Mouse (Mus musculus): ENCODE results near the gene Mier3. TPM values are rescaled to one million over a fixed set of nuclear protein-coding genes. Genes with fewer than 3 reads are reported as not detected.
"Not testable (repeated sequence)": the region's sequence is repeated elsewhere in the genome, so short reads cannot be mapped to it uniquely, and the experiment has no call there.

The Mier3 gene
- polyA plus RNA-seq, 1 experiment from 2014 or later, result 19.5 TPM

DNA sequence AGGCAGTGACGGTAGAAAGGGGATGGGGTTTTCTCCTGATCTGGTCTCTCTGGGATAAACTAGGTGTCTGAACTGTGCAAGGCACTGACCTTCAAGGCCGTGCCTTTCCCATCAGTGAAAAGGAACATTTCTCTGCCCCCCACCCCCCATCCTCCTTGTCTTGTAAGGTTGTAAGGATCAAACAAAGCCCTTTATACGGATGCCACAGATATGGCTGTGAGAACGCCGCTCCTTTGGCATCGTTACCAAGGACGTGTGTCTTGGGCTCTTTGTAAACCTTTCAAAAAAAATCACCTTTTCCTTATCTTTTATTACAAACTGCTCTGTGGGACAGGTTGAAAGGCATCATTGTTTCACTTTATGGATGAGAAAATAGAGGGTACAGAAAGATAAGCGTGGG is 21.3 kb upstream of the Mier3 start:
- no peak for ATAC-seq (ENCODE audit: low FRiP score)
- H3K4me1 ChIP-seq (replicated peaks), result 0 out of 2 replicates have a peak, but pooled peaks cover 3% of the 10 kb centered on the region
- no peaks in the 10 kb centered on the region for H3K27me3 ChIP-seq
- no peak overlapping the region for H3K27ac ChIP-seq
- H3K4me3 ChIP-seq, result no peak overlapping the region
- no peak overlapping the region for H3K9ac ChIP-seq
- no peak overlapping the region for H3K4me2 ChIP-seq
- H3K36me3 ChIP-seq, result no peaks in the 10 kb centered on the region
- whole genome bisulfite sequencing, result 77% methylated on average over 8 of the region's 8 CpGs
- H3K9me3 ChIP-seq, result no peaks in the 10 kb centered on the region

DNA sequence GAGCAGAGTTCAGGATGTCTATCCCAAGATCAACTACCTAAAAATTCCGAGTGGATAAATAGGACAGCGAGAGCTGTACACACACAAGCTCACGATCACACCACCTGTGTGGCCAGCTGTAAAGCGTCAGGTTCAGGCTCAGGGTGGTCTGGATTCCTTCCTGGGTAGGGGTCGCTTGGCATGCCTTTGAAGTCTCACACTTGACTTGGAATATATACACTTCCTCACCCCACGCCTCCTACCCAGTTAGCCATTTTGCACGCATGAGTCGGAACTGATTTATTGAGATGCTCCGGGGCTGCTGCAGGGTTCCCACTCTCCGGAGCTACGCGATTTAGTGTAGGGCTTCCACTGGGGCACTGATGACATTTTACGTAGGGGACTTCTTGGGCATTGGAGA is 20.7 kb upstream of the Mier3 start:
- WGBS, result 82% methylated on average over 13 of the region's 13 CpGs
- Histone ChIP-seq H3K27ac (no peak overlapping the region), H3K4me3 (no peak overlapping the region), H3K9ac (no peak overlapping the region), H3K36me3 (no peaks in the 10 kb centered on the region), H3K4me2 (no peak overlapping the region), H3K27me3 (no peaks in the 10 kb centered on the region), H3K4me1 (replicated peaks) (0 out of 2 replicates have a peak, but pooled peaks cover 3% of the 10 kb centered on the region), H3K9me3 (no peaks in the 10 kb centered on the region)
- no peak for ATAC-seq (ENCODE audit: low FRiP score)

DNA sequence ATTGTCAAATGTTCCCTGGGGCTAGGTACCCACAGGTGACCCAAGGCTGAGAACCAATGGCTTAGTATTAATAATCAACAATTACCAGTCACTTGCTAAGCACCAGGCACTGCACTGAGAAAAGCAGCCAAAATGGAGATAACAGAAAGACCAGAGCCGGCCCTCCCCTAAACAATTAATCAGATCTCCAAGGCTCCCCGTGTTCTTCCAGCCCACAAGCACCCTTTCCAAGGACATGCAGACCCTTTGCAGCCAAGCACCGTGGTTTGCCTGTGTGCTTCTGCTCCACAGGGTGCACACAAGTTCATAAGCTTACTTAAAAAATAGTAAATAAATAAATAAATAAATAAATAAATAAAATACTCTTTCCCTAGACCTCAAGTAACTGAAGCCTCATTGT is 20.2 kb upstream of the Mier3 start:
- Histone ChIP-seq H3K4me1 (replicated peaks) (0 out of 2 replicates have a peak, but pooled peaks cover 3% of the 10 kb centered on the region), H3K27ac (no peak overlapping the region), H3K9ac (no peak overlapping the region), H3K4me3 (no peak overlapping the region), H3K36me3 (no peaks in the 10 kb centered on the region), H3K4me2 (no peak overlapping the region), H3K9me3 (no peaks in the 10 kb centered on the region), H3K27me3 (no peaks in the 10 kb centered on the region)
- ATAC-seq (ENCODE audit: low FRiP score), result no peak
- WGBS, result 88% methylated on average over 3 of the region's 3 CpGs

DNA sequence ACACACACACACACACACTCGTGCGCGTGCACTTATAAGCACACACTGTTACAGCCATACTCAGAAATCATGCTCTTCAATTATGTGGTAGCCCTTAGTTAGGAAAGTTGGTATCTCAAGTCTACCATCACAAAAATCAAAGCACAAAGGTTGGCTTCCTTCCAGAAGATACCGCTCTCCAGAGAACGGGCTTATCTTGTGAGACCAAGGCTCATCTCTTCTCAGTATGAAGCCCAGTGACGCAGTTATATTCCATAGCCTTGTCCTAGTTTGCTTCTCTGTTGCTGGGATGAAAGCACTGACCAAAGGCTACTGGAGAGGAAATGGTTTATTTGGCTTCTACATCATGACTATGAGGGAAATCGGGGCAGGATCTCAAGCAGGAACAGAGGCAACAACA is 12.8 kb upstream of the Mier3 start:
- Histone ChIP-seq H3K4me3 (no peak overlapping the region), H3K27ac (no peak overlapping the region), H3K27me3 (no peaks in the 10 kb centered on the region), H3K9me3 (no peaks in the 10 kb centered on the region), H3K4me1 (replicated peaks) (no peaks in the 10 kb centered on the region), H3K4me2 (no peak overlapping the region), H3K9ac (no peak overlapping the region), H3K36me3 (no peaks in the 10 kb centered on the region)
- no peak for ATAC-seq (ENCODE audit: low FRiP score)
- WGBS, result 93% methylated on average over 7 of the region's 7 CpGs

DNA sequence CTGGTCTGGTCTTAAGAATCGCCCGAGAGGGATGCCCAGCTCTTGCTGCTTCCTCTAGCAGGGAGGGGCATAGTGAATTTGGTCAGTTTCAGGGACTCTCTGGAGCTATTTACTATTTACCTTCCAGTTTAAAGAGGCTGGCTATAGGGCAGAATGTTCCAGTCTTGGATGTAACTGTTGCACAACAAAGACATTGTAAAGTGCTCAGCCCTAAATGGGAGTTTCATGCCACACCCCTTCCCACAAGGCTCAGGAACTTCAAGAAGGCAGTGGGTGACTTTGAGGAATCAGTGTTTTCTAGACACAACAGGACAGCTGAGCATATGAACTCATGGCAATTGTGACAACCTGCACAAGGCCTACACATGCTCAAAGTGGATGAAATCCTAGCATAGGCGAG is 3.9 kb upstream of the Mier3 start:
- no peak for ATAC-seq (ENCODE audit: low FRiP score)
- Histone ChIP-seq H3K36me3 (no peaks in the 10 kb centered on the region), H3K4me2 (no peak overlapping the region), H3K27ac (no peak overlapping the region), H3K9ac (no peak overlapping the region), H3K27me3 (no peaks in the 10 kb centered on the region), H3K9me3 (peaks cover 2% of the 10 kb centered on the region; the same call in 1 of the 2 replicates), H3K4me1 (replicated peaks) (no peaks in the 10 kb centered on the region), H3K4me3 (no peak overlapping the region)
- 89% methylated on average over 3 of the region's 3 CpGs for WGBS

- H3K27me3 ChIP-seq, result peaks cover 4% of the 10 kb centered on the region; the same call in 1 of the 2 replicates
- H3K4me1 ChIP-seq (replicated peaks), result peaks cover 15% of the 10 kb centered on the region
- H3K9me3 ChIP-seq, result no peaks in the 10 kb centered on the region
- H3K27ac ChIP-seq, result no peak overlapping the region
- no peak overlapping the region for H3K9ac ChIP-seq
- no peak overlapping the region for H3K4me3 ChIP-seq
- ATAC-seq (ENCODE audit: low FRiP score), result no peak
- H3K36me3 ChIP-seq, result no peaks in the 10 kb centered on the region
- H3K4me2 ChIP-seq, result no peak overlapping the region
- WGBS, result 37% methylated on average over 5 of the region's 5 CpGs
Measured at GRCm38 (mm10) chr13:111684056-111684625, 3.4 kb downstream of the Mier3 start.

DNA sequence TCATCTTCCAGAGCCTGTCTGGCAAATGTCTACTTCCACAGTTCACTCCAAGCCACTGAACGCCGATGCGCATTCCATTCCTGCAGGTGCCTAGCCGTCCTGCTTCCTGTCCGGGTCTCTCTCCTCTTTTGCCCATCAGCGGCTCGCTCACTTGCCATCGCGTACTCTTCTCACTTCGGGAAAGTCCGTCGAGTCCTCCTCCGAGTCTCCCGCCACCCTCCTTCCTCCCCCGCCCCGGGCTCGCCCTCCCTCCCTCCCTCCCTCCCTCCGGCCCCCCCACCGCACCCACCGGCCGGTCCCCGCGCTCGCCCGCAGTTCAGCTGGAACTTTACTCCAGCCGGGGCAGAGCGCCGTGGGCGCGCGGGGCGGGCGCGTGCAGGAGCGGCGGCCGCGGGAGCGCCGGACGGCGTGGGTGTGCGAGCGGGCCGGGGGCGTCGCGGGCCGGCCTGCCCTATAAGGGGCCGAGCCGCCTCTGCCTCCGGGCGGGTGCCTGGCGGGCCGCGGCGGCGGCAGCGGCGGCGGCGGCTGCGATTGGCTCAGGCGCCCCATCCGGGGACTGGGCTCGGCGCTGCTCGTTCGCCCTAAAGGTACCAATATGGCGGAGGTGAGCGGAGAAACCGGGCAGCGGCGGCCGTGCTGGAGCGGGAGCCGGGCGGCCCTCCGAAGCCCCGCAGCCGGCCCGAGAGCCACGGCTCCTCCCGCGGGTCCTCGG is 5.1 kb downstream of the Mier3 start:
- Histone ChIP-seq H3K4me2 (peak overlapping the region; percentile 94), H3K4me1 (replicated peaks) (peaks cover 15% of the 10 kb centered on the region), H3K9ac (peak overlapping the region; percentile 98), H3K27me3 (peaks cover 4% of the 10 kb centered on the region; the same call in 1 of the 2 replicates), H3K4me3 (peak overlapping the region; percentile 97), H3K36me3 (no peaks in the 10 kb centered on the region), H3K27ac (peak overlapping the region; percentile 98), H3K9me3 (no peaks in the 10 kb centered on the region)
- WGBS, result under 1% methylated on average over 60 of the region's 86 CpGs
- peak; percentile 95 for ATAC-seq (ENCODE audit: low FRiP score)

DNA sequence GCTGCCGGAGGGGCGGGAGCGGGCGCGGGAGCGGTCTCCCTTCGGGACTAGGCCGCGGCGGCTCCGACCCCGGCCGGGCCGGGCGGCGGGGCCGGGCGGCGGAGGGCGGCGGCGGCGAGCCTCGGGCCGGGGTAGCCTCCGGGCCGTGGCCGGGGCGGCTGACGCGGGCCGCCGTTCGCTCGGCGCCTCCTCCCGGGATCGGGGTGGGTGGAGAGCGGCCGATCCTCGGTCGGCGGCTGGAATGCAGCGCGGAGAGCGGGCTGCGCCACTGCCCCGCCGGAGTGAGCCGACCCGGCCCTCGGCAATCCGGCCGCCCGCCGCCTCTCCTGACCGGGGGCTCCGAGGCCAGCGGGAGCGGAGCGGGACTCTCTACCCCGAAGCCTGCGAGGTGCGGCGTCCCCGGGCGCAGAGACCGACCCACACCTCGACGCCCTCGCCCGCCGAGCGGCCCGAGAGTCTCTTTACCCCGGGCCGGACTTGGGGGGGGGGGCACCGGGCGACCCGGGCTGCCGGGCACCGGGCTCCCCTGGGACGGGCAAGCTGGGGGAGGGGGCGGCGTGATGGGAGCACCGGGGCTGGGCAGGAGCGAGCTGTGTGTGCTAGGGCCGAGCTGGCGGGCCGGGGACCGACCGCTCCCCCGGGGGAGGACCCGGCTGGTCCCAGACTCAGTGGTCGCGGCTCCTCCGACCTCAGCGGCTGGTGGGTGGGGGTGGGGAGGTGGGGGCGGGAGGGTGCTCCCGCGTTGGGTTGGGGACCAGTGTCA is 5.9 kb downstream of the Mier3 start:
- Histone ChIP-seq H3K4me2 (peak overlapping the region; percentile 94), H3K9ac (peak overlapping the region; percentile 98), H3K9me3 (no peaks in the 10 kb centered on the region), H3K36me3 (peaks cover 7% of the 10 kb centered on the region), H3K4me1 (replicated peaks) (peaks cover 15% of the 10 kb centered on the region), H3K4me3 (peak overlapping the region; percentile 97), H3K27ac (peak overlapping the region; percentile 98), H3K27me3 (peaks cover 4% of the 10 kb centered on the region; the same call in 1 of the 2 replicates)
- WGBS, result under 1% methylated on average over 75 of the region's 101 CpGs
- ATAC-seq (ENCODE audit: low FRiP score), result peak; percentile 69

DNA sequence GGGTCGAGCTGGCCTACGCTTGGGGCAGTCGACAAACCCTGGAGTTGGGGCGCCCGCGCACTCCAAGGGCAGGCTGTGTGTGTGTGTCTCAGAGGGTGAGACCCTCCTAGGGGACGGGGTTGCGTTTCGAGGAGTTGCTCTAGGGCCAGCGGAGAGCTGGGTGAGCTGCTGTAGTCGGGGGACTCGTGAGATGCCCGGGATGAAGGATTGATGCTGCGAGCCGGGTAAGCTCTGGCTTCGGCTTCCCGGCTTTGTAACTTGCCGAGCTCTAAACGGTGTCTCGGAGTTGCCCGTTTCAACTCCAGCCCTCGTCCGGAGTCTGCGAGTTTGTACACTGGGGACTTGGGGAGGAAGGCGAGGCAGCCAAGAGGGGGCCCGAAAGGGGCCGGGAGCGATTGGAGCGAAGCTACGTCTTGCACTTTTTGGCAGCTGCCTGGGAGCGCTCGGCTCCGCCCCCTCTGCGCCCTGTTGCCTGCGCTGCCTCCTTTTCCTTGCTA is 6.6 kb downstream of the Mier3 start:
- ATAC-seq (ENCODE audit: low FRiP score), result peak; percentile 64
- H3K4me2 ChIP-seq, result peak overlapping the region; percentile 94
- under 1% methylated on average over 35 of the region's 35 CpGs for WGBS

GRCm38 (mm10) chr13:111703396-111703795 is 22.6 kb downstream of the Mier3 start:
- Histone ChIP-seq H3K9ac (no peak overlapping the region), H3K27ac (no peak overlapping the region), H3K36me3 (peaks cover 62% of the 10 kb centered on the region), H3K27me3 (no peaks in the 10 kb centered on the region), H3K4me2 (no peak overlapping the region), H3K4me1 (replicated peaks) (no peaks in the 10 kb centered on the region), H3K4me3 (no peak overlapping the region), H3K9me3 (no peaks in the 10 kb centered on the region)
- ATAC-seq (ENCODE audit: low FRiP score), result no peak
- 98% methylated on average over 10 of the region's 10 CpGs for WGBS

More for the DNA sequence above, 6.6 kb downstream of the Mier3 start:
- peak overlapping the region; percentile 97 for H3K4me3 ChIP-seq
- peaks cover 4% of the 10 kb centered on the region; the same call in 1 of the 2 replicates for H3K27me3 ChIP-seq
- H3K9ac ChIP-seq, result peak overlapping the region; percentile 98
- H3K27ac ChIP-seq, result peak overlapping the region; percentile 98
- no peaks in the 10 kb centered on the region for H3K9me3 ChIP-seq
- H3K36me3 ChIP-seq, result peaks cover 13% of the 10 kb centered on the region
- H3K4me1 ChIP-seq (replicated peaks), result peaks cover 15% of the 10 kb centered on the region

DNA sequence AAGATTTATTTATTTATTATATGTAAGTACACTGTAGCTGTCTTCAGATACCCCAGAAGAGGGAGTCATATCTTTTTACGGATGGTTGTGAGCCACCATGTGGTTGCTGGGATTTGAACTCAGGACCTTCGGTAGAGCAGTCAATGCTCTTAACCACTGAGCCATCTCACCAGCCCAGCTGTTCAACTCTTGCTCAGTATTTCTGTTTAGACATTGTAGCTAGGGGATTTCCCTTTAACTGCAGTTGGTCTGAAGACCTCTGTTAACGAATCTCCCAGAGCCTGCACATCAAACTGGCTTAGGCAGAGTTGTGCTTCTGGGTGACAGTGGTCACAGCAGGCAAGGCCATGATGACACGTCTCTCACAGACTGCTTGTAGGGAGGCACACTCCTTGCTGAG is 23.2 kb downstream of the Mier3 start:
- not testable (repeated sequence) for H3K27ac ChIP-seq; H3K9me3 ChIP-seq; H3K4me1 ChIP-seq (replicated peaks); ATAC-seq (ENCODE audit: low FRiP score); H3K9ac ChIP-seq; H3K4me3 ChIP-seq; H3K4me2 ChIP-seq; H3K27me3 ChIP-seq
- WGBS, result 91% methylated on average over 4 of the region's 4 CpGs
- peaks cover 68% of the 10 kb centered on the region for H3K36me3 ChIP-seq

GRCm38 (mm10) chr13:111710531-111710930 is 29.8 kb downstream of the Mier3 start:
- H3K27ac ChIP-seq, result no peak overlapping the region
- H3K4me1 ChIP-seq (replicated peaks), result no peaks in the 10 kb centered on the region

More at GRCm38 (mm10) chr13:111710531-111710930, 29.8 kb downstream of the Mier3 start:
- no peak overlapping the region for H3K9ac ChIP-seq
- H3K36me3 ChIP-seq, result peaks cover 95% of the 10 kb centered on the region
- no peaks in the 10 kb centered on the region for H3K27me3 ChIP-seq
- no peak overlapping the region for H3K4me2 ChIP-seq
- no peaks in the 10 kb centered on the region for H3K9me3 ChIP-seq
- WGBS, result 93% methylated on average over 4 of the region's 4 CpGs
- no peak for ATAC-seq (ENCODE audit: low FRiP score)
- H3K4me3 ChIP-seq, result no peak overlapping the region
